11 mouse cellular contexts compared by ENCODE assay signal in the genomic region with DNA sequence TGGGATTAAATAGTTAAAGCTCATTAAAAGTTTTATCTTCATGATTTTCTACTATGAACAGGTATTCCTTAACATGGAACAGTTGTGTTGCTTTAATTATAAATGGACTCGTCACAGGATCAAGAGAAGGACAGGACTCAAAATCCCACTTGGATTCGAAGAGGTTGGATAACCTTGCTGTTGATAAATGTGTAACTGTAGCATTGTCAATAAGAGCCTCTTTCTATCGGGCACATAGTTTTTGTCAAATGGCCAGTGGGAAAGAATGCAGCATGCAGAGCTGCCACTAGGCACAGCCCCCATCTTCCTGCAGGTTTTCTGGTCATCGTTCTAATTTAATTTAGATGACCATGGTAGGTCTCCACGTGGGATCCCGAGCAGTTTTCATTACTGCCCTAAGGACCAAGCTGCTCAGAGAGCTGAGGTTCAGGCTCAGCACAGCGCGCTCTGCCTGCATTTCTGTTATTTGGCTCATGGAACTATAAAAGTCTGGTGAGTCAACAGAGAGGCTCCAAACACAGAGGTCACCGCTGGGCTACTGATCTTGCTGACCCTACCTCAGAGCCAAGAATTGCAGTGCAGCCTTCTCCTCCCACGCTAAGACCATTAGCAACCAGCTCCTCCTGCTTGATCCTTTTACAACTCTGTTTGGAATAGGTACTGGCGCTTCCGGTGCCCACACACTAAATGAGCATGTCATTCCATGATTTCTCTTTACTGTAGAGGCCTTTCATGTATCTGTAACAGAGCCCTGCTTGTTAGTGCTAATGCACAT.
A peak's percentile ranks its signal among the peaks of the same experiment; 100 is the strongest.
DNase-seq lines count a peak whose midpoint lies in the region; ATAC-seq and TF ChIP-seq lines count a peak whose summit lies in the region.
"Had no signal": no experiment of that assay in that cellular context is flagged by ENCODE, and none has a peak within 500 bp of the region (broad histone marks: within the 10 kb centered on the region; RNA-seq: fewer than 3 reads in every experiment).

No protein-coding gene starts in this region.

- no peak for ATAC-seq in midbrain, embryonic 15.5 days (replicated peaks)
- ATAC-seq: inflammation-experienced regulatory T-cells, adult 6 months had no signal

- H3K27ac ChIP-seq in limb, embryonic 10.5 days: peak overlapping the region; percentile 68
- no peak overlapping the region for H3K27ac ChIP-seq in cerebellum, adult 2 months (ENCODE audit: insufficient read depth, low read length)
- H3K27ac ChIP-seq in midbrain, embryonic 15.5 days: no peak overlapping the region
- H3K27ac ChIP-seq: stomach, embryonic 15.5 days had no signal

- peak; percentile 63 for DNase-seq in 3T3-L1 (ENCODE audit: low read depth, low spot score)
- DNase-seq in adrenal gland, postnatal 10 days: peak; percentile 35
- peak; percentile 51 for DNase-seq in gonadal fat pad, adult 2 months (ENCODE audit: low read depth)
- DNase-seq in limb, embryonic 10.5 days (ENCODE audit: low spot score): no peak
- DNase-seq in cerebellum, adult 2 months: no peak
- no peak for DNase-seq in cerebellum, postnatal 14 days
- DNase-seq in spleen, postnatal 36 days (ENCODE audit: low spot score in 2 of 2): no peak
- DNase-seq: cerebellum, adult 18-20 months had no signal

- TF ChIP-seq CTCF in cerebellum, adult 2 months (IDR thresholded peaks at IDR 0.05; ENCODE audit: borderline replicate concordance, insufficient read depth, low read depth, low read length): no peak

- H3K27me3 ChIP-seq in limb, embryonic 10.5 days (ENCODE audit: low read depth, poor library complexity, severe bottlenecking): no peaks in the 10 kb centered on the region
- H3K27me3 ChIP-seq in cerebellum, adult 2 months (ENCODE audit: control insufficient read depth, insufficient read depth, low read length): no peaks in the 10 kb centered on the region
- peaks cover 14% of the 10 kb centered on the region; the same call in 1 of the 2 replicates for H3K27me3 ChIP-seq in midbrain, embryonic 15.5 days (replicated peaks)
- H3K27me3 ChIP-seq: stomach, embryonic 15.5 days had no signal

- no peak for TF ChIP-seq POLR2A in cerebellum, adult 2 months (IDR thresholded peaks at IDR 0.05; ENCODE audit: borderline replicate concordance, insufficient read depth, low read length)

- no peak overlapping the region for H3K9ac ChIP-seq in midbrain, embryonic 15.5 days
- H3K9ac ChIP-seq: stomach, embryonic 15.5 days had no signal

- no peak overlapping the region for H3K4me2 ChIP-seq in midbrain, embryonic 15.5 days
- H3K4me2 ChIP-seq: stomach, embryonic 15.5 days had no signal

- no peaks in the 10 kb centered on the region for H3K36me3 ChIP-seq in limb, embryonic 10.5 days
- H3K36me3 ChIP-seq in midbrain, embryonic 15.5 days (replicated peaks): no peaks in the 10 kb centered on the region
- H3K36me3 ChIP-seq: stomach, embryonic 15.5 days had no signal

- H3K4me3 ChIP-seq in limb, embryonic 10.5 days: no peak overlapping the region
- no peak overlapping the region for H3K4me3 ChIP-seq in cerebellum, adult 2 months (replicated peaks; ENCODE audit: insufficient read depth, low read depth, low read length)
- no peak overlapping the region for H3K4me3 ChIP-seq in midbrain, embryonic 15.5 days
- H3K4me3 ChIP-seq: stomach, embryonic 15.5 days had no signal

- peaks cover 51% of the 10 kb centered on the region for H3K4me1 ChIP-seq in limb, embryonic 10.5 days
- peaks cover 4% of the 10 kb centered on the region; the same call in 1 of the 2 replicates for H3K4me1 ChIP-seq in cerebellum, adult 2 months (ENCODE audit: control insufficient read depth, insufficient read depth, low read length)
- no peaks in the 10 kb centered on the region for H3K4me1 ChIP-seq in midbrain, embryonic 15.5 days

- WGBS in limb, embryonic 10.5 days: 32% methylated on average over 12 of the region's 12 CpGs
- 61% methylated on average over 12 of the region's 12 CpGs for WGBS in cerebellum, adult 2 months
- 73% methylated on average over 12 of the region's 12 CpGs for WGBS in midbrain, embryonic 15.5 days

- H3K9me3 ChIP-seq in limb, embryonic 10.5 days (replicated peaks): no peaks in the 10 kb centered on the region
- H3K9me3 ChIP-seq in midbrain, embryonic 15.5 days: no peaks in the 10 kb centered on the region
- H3K9me3 ChIP-seq: stomach, embryonic 15.5 days had no signal

Comparison
In these comparisons a context has a peak if more than half of its experiments do, and no peak if none do; other contexts are left out.
1. DNase-seq: peak in 3T3-L1 (single experiment), adrenal gland, postnatal 10 days (single experiment) and gonadal fat pad, adult 2 months (single experiment); none in limb, embryonic 10.5 days (single experiment), cerebellum, adult 2 months (0 of 2), cerebellum, postnatal 14 days (0 of 2) and spleen, postnatal 36 days (0 of 2).